Mouse (Mus musculus): ENCODE measurements around the gene Mesd.
A peak's percentile ranks its signal among the peaks of the same experiment; 100 is the strongest.

Gene Mesd

GRCm38 (mm10) chr7:83884021-83884658 is at the start of gene Mesd, which contains the start of gene Tlnrd1:
Gene Mesd (plus strand): TSS chr7:83884466.
Gene Tlnrd1 (minus strand): TSS chr7:83884305.
- peak; percentile 76 for DNase-seq (ENCODE audit: low spot score)

GRCm38 (mm10) chr7:83838525-83839224 is 45.6 kb upstream of the Mesd start:
- DNase-seq (ENCODE audit: low spot score), result no peak

GRCm38 (mm10) chr7:83840076-83840475 is 44.2 kb upstream of the Mesd start:
- no peak for DNase-seq (ENCODE audit: low spot score)

- DNase-seq (ENCODE audit: low spot score), result no peak
These were observed 41.6 kb upstream of the Mesd start for GRCm38 (mm10) chr7:83842486-83843259.

GRCm38 (mm10) chr7:83844807-83845206 is 39.5 kb upstream of the Mesd start:
- no peak for DNase-seq (ENCODE audit: low spot score)

GRCm38 (mm10) chr7:83847187-83848075 is 36.8 kb upstream of the Mesd start:
- DNase-seq (ENCODE audit: low spot score), result no peak

- DNase-seq (ENCODE audit: low spot score), result no peak
These were observed 32.5 kb upstream of the Mesd start for GRCm38 (mm10) chr7:83851569-83852380.

GRCm38 (mm10) chr7:83852381-83853380 is 31.6 kb upstream of the Mesd start:
- DNase-seq (ENCODE audit: low spot score), result no peak

- no peak for DNase-seq (ENCODE audit: low spot score)
These were observed 29.1 kb upstream of the Mesd start for GRCm38 (mm10) chr7:83855203-83855602.

- no peak for DNase-seq (ENCODE audit: low spot score)
These were observed 27.7 kb upstream of the Mesd start for GRCm38 (mm10) chr7:83856353-83857207.

- DNase-seq (ENCODE audit: low spot score), result no peak
These were observed 27.1 kb upstream of the Mesd start for GRCm38 (mm10) chr7:83857208-83857488.

- no peak for DNase-seq (ENCODE audit: low spot score)
These were observed 26.3 kb upstream of the Mesd start for GRCm38 (mm10) chr7:83857921-83858320.

GRCm38 (mm10) chr7:83859378-83860083 is 24.7 kb upstream of the Mesd start:
- DNase-seq (ENCODE audit: low spot score), result no peak

GRCm38 (mm10) chr7:83863554-83863953 is 20.7 kb upstream of the Mesd start:
- DNase-seq (ENCODE audit: low spot score), result no peak

- no peak for DNase-seq (ENCODE audit: low spot score)
These were observed 16.1 kb upstream of the Mesd start for GRCm38 (mm10) chr7:83868200-83868599.

- no peak for DNase-seq (ENCODE audit: low spot score)
These were observed 14.3 kb upstream of the Mesd start for GRCm38 (mm10) chr7:83869839-83870543.

GRCm38 (mm10) chr7:83877088-83877487 is 7.2 kb upstream of the Mesd start:
- no peak for DNase-seq (ENCODE audit: low spot score)

All from T-cell, adult 2 months (primary cell).